Mouse (Mus musculus) monocyte, adult 2 months (primary cell): ENCODE data around the gene Khdc1a.

Experiments
- DNase-seq, 2 experiments: peaks; one replicate each; pipeline ENCODE4 v3.0.0; 2022; ENCODE audit warnings: low spot score in 2 of 2, low read depth in 1 of 2

Khdc1a gene

GRCm38 (mm10) chr1:21391138-21391671, 41.8 kb downstream of the Khdc1a start:
- no peak for DNase-seq
